In the genomic region with DNA sequence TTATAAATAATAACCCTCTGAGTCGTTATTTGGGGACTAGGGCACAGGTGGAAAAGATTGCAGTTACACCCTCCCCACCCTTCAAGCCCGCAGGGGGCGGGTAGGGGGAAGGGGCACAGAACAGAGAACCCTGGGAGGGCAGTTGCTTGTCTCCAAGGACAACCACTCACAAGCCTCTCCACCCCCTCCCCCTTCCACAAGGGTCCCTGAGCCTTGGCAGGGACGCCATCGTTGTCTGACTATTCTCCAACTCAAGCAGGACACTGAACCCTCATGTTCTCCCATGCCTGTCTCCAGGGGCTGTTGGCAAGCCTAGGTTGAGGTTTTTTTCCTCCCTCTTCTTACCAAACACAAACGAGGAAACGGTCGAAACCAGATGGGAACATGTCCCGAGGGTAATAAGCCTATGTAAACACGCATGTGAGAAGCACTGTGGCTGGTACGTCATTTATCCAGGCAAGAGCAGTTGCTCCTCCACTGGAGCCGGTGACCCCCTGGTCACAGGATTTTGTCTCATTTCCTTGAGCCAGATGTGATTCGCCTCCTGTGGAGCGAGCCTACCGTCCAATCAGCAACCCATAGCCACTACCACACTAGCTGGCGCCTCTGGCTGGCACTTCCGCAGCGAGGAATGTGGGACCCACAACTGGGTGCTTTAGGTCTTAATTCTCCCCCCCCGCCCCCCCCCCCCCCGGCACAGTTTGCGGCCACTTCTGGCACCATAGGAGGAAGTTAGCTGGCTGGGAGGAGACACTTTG, we compare ENCODE assay signal across 8 mouse cellular contexts. TPM values are rescaled to one million over a fixed set of nuclear protein-coding genes. Genes with fewer than 3 reads are reported as not detected.
DNase-seq lines count a peak whose midpoint lies in the region; ATAC-seq and TF ChIP-seq lines count a peak whose summit lies in the region.

No protein-coding gene starts in this region.

- peak overlapping the region; percentile 44 for H3K27ac ChIP-seq in kidney, embryonic 16.5 days (ENCODE audit: low read length)
- no peak overlapping the region for H3K27ac ChIP-seq in thymus, adult 2 months (ENCODE audit: control insufficient read depth, insufficient read depth, low read length)

- DNase-seq in embryo, embryonic 10 days (ENCODE audit: low spot score) = peak; percentile 66
- DNase-seq in forelimb bud, embryonic 11.5 days (ENCODE audit: low read depth, low spot score) = peak; percentile 68
- DNase-seq in thymus, adult 2 months = no peak
- DNase-seq in cerebellum, postnatal 25 days = no peak
- no peak for DNase-seq in spleen, adult 18-20 months
- DNase-seq in right cerebral cortex, postnatal 36 days (ENCODE audit: low spot score in 2 of 2) = no peak

- H3K4me3 ChIP-seq in kidney, embryonic 16.5 days (ENCODE audit: low read length) = peak overlapping the region; percentile 9; the same call in 1 of the 2 replicates
- H3K4me3 ChIP-seq in thymus, adult 2 months (ENCODE audit: control insufficient read depth, insufficient read depth, low read length) = no peak overlapping the region

- H3K36me3 ChIP-seq in kidney, embryonic 16.5 days (ENCODE audit: insufficient read depth, low read length) = no peaks in the 10 kb centered on the region
- no peaks in the 10 kb centered on the region for H3K36me3 ChIP-seq in thymus, adult 2 months (ENCODE audit: control insufficient read depth, insufficient read depth, low read length)

- TF ChIP-seq POLR2A in thymus, adult 2 months (IDR thresholded peaks at IDR 0.05; ENCODE audit: control insufficient read depth, extremely low read depth, insufficient read depth, low read length, poor library complexity) = no peak

- H3K9ac ChIP-seq in kidney, embryonic 16.5 days (replicated peaks; ENCODE audit: low read length) = peak overlapping the region; percentile 2; the same call in 1 of the 2 replicates

- peaks cover 5% of the 10 kb centered on the region for H3K9me3 ChIP-seq in kidney, embryonic 16.5 days (ENCODE audit: low read length)

- H3K4me1 ChIP-seq in kidney, embryonic 16.5 days (ENCODE audit: insufficient read depth, low read length) = peaks cover 44% of the 10 kb centered on the region
- peaks cover 10% of the 10 kb centered on the region for H3K4me1 ChIP-seq in thymus, adult 2 months (replicated peaks; ENCODE audit: control insufficient read depth, insufficient read depth, low read length)

- peaks cover 8% of the 10 kb centered on the region for H3K27me3 ChIP-seq in kidney, embryonic 16.5 days (ENCODE audit: insufficient read depth, low read length)
- H3K27me3 ChIP-seq in thymus, adult 2 months (ENCODE audit: control insufficient read depth, insufficient read depth, low read length) = peaks cover 2% of the 10 kb centered on the region; the same call in 1 of the 2 replicates

- peak overlapping the region; percentile 43 for H3K4me2 ChIP-seq in kidney, embryonic 16.5 days (replicated peaks; ENCODE audit: low read depth, low read length)

- no peak for ATAC-seq in kidney, embryonic 16.5 days (ENCODE audit: low FRiP score, low TSS enrichment)
- peak; percentile 84 for ATAC-seq in megakaryocyte, adult 5-6 weeks (ENCODE audit: poor library complexity, severe bottlenecking)

- no peak for TF ChIP-seq CTCF in thymus, adult 2 months (IDR thresholded peaks at IDR 0.05; ENCODE audit: borderline replicate concordance, control insufficient read depth, extremely low read depth, insufficient read depth, low read length, poor library complexity)

- WGBS in kidney, embryonic 16.5 days = 9% methylated on average over 18 of the region's 21 CpGs
- 3% methylated on average over 18 of the region's 21 CpGs for WGBS in thymus, adult 2 months

RNA-seq across cellular contexts. Expression of gene Tmem200b, which starts 11.2 kb away (rescaled TPM):
- 0.54 and 1.0 TPM in 2 replicates for polyA plus RNA-seq in kidney, embryonic 16.5 days (2015; fragmentation: Nextera tagmentation; extraction: Ambion mirVana)
- not detected in 2 replicates for total RNA-seq in megakaryocyte, adult 5-6 weeks (2015)
- total RNA-seq in megakaryocyte, adult 5-6 weeks (2017) = not detected in 2 replicates
- 4.9 and 6.0 TPM in 2 replicates for polyA plus RNA-seq in thymus, adult 2 months (2012; rRNA removed)

RNA-seq across cellular contexts. Expression of gene Srsf4, which starts 37.0 kb away (rescaled TPM):
- polyA plus RNA-seq in kidney, embryonic 16.5 days (2015; fragmentation: Nextera tagmentation; extraction: Ambion mirVana) = 107 and 108 TPM in 2 replicates
- total RNA-seq in megakaryocyte, adult 5-6 weeks (2015) = 39.0 and 39.7 TPM in 2 replicates
- total RNA-seq in megakaryocyte, adult 5-6 weeks (2017) = 44.5 and 61.2 TPM in 2 replicates
- polyA plus RNA-seq in thymus, adult 2 months (2012; rRNA removed) = 76.8 and 90.4 TPM in 2 replicates

Comparison
In these comparisons a context has a peak if more than half of its experiments do, and no peak if none do; other contexts are left out.
1. DNase-seq: peak in embryo, embryonic 10 days (single experiment) and forelimb bud, embryonic 11.5 days (single experiment); none in thymus, adult 2 months (single experiment), cerebellum, postnatal 25 days (0 of 2), spleen, adult 18-20 months (0 of 2) and right cerebral cortex, postnatal 36 days (0 of 2).